Mouse (Mus musculus) brown adipose tissue, adult 24 weeks (tissue): Measurements from ENCODE around the gene Kng1. TPM values are rescaled to one million over a fixed set of nuclear protein-coding genes. Genes with fewer than 3 reads are reported as not detected.

Experiments
- H3K27ac ChIP-seq: fragments of 200-500 bp; replicated peaks from 2 replicates; pipeline ENCODE4 v1.5.1; 2012; ENCODE audit warnings: low read depth, mild to moderate bottlenecking, low read length
- H3K4me1 ChIP-seq: fragments of 200-500 bp; 2 replicates; pipeline ENCODE4 v1.6.1; 2012; ENCODE audit warnings: low read length, mixed read lengths; ENCODE audit not compliant: control insufficient read depth, insufficient read depth, insufficient read length
- H3K4me3 ChIP-seq: fragments of 200-500 bp; 2 replicates; pipeline ENCODE4 v1.5.1; 2012; ENCODE audit warnings: low read depth, mild to moderate bottlenecking, low read length, moderate library complexity; ENCODE audit not compliant: insufficient read depth
- polyA plus RNA-seq: library from polyadenylated mRNA; stranded (reverse); fragments of >200 nt; gene quantifications from 2 replicates; pipeline ENCODE4 v1.2.4, GENCODE M21; 2012; ENCODE audit not compliant: missing spikeins, insufficient read depth, insufficient read length

Gene Kng1
- polyA plus RNA-seq, 1 experiment, result 1.6 TPM

DNA sequence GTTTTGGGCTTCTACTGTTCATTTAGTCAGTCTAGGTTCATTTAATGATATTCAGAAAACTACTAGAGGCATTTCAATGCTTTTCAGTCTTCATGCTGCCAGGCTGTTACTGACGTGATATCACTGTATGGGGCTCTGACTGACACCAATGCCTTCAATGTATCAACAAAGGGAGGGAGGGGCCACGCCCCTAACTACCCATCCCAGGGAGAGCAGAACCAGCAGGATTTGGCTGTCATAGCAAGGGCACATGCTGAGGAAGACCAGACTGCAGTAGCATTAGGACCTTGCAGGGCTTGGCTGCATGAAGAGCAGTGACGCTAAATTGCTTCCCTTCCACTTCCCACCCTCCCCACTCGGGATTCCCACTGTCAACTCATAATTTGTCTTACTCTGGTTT is 59.5 kb downstream of the Kng1 start:
- Histone ChIP-seq H3K4me3 (no peak overlapping the region), H3K4me1 (no peaks in the 10 kb centered on the region), H3K27ac (no peak overlapping the region)

DNA sequence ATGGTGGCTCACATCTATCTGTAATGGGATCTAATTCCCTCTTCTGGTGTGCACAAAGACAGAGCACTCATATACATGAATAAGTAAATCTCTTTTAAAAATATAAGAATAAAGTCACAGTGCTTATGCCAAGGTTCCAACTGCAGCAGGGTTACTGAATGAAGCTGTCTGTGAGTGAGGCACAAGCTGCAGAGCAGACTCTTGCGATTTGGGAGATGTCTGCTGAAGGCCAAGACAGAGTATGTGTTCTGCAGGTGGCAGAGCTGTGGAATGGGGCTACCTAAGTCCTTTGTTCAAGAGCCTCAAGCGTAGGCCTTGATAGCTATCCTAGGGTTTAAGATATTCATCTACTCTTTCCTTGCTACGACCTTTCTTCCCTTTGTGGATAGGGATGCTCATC is 64.8 kb downstream of the Kng1 start:
- Histone ChIP-seq H3K4me1 (no peaks in the 10 kb centered on the region), H3K27ac (no peak overlapping the region), H3K4me3 (no peak overlapping the region)

DNA sequence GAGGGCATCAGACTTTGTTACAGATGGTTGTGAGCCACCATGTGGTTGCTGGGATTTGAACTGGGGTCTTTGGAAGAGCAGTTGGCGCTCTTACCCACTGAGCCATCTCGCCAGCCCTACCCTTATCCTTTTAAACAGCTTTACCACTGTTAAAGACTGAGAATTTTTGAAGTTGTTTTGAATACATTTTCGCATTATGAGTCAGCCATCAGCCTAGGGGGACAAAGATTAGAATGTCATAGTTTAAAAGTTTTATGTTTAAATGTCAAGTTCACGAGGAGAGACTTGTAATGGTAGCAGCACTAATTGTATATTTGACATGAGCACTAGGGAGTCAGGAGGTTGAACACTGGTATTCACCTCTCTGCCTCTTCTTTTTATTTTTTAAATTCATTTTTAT is 65.4 kb downstream of the Kng1 start:
- no peak overlapping the region for H3K4me3 ChIP-seq
- no peaks in the 10 kb centered on the region for H3K4me1 ChIP-seq
- no peak overlapping the region for H3K27ac ChIP-seq

DNA sequence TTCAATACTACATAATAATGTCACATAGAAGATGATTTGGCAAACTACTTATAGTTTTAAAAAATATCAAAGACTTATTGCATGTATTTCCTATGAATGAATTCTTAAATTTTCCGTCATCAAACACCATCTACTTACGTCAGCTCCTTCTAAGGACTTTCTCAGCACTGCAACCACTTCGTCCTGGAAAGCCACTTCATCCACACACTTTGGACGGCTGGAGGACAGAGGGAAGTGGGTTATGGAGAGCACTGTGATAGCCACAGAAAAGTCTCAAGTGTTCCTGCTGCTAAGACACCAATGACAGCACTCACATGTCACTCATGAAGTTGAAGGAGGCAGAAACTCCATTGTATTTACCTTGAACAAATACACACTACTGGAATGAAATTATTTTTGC is 66.7 kb downstream of the Kng1 start:
- H3K4me1 ChIP-seq, result no peaks in the 10 kb centered on the region
- H3K4me3 ChIP-seq, result no peak overlapping the region
- H3K27ac ChIP-seq, result no peak overlapping the region

DNA sequence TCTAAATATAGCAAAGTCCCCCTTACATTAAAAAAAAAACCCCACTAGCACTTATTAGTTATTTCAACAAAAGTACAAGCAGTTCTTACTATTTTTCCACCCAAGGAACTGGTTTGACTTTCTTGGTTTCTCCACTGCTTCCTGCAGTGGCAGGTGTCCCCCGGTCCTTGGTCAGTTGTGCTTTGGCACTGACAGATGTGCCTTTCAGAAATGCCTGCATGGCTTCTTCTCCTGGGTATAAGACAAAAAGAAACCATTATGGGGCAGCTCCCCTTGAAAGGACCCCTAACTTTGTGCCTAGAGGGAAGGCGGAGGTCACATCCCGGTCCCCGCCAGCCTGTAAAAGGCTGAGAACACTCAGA is 69.6 kb downstream of the Kng1 start:
- peak overlapping the region; percentile 84 for H3K4me3 ChIP-seq
- H3K27ac ChIP-seq, result no peak overlapping the region
- H3K4me1 ChIP-seq, result no peaks in the 10 kb centered on the region

DNA sequence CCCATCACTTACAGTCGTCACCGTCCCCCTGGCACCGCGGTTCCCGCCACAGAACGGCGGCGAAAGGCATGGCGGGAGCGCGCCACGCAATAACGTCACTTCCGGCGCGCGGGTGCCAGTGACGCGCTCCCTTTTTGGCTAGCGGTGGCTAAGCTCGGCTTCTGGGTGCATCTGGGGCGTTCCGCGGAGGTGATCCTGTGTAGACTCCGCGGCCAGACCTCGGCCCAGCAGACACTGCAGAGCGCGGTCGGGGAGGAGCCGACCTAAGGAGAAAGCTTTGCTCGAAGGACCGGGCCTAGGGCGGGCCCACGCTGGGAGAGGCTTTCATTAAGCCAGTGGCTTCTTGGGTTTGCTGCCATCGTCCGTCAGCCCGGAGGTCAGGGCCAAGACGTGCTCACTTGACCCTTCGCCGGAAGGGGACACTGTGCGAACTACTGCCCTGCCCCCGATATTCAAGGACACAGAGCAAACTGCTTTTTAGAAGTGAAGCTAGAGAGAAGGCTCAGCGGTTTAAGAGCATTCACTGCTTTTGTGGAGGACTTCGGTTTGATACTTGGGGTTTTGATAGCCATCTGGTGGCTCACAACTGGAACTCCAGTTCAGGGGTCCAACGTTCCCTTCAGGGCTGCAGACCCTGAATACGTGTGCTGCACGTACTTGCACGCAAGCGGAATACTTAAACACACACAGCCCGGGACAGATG is 70.2 kb downstream of the Kng1 start, which contains the start of gene Rfc4:
Gene Rfc4, minus strand, starts transcription at position 65 of the 703 bp plus-strand sequence.
- H3K4me1 ChIP-seq, result no peaks in the 10 kb centered on the region
- H3K27ac ChIP-seq, result peak within 1 kb of the TSS; percentile 96
- H3K4me3 ChIP-seq, result peak within 1 kb of the TSS; percentile 84

DNA sequence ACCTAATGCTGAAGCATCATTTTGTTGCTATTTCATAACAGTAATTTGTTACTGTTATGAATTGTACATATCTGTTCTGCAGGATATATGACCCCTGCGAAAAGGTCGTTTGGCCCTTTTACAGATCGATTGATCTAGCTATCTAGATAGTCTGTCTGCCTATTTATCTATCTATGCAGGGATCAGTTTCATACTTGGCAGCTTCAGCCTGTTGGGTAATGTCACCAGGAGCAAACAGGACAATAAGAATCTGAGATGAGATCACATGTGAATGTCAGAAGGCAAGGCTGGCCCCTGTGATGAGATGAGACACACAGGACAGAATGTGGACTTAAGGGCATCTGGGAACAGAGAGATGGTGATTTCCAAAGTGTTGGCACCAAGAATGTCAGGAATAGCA is 72.6 kb downstream of the Kng1 start:
- Histone ChIP-seq H3K4me3 (no peak overlapping the region), H3K27ac (no peak overlapping the region), H3K4me1 (no peaks in the 10 kb centered on the region)

Other genes with a start within 250 kb of the Kng1 start
- not detected in 2 replicates for gene Crygs, start 246.3 kb upstream of the Kng1 start, polyA plus RNA-seq
- 9.1 and 10.6 TPM in 2 replicates for gene Tbccd1, start 200.2 kb upstream of the Kng1 start, polyA plus RNA-seq
- 26.8 and 27.2 TPM in 2 replicates for gene Dnajb11, start 200.0 kb upstream of the Kng1 start, polyA plus RNA-seq
- 3.4 TPM in 1 of 2 replicates, not detected in the other for gene Ahsg, start 166.6 kb upstream of the Kng1 start, polyA plus RNA-seq
- 1.4 and 2.8 TPM in 2 replicates for gene Fetub, start 139.5 kb upstream of the Kng1 start, polyA plus RNA-seq
- not detected in 2 replicates for gene Hrg, start 106.8 kb upstream of the Kng1 start, polyA plus RNA-seq
- gene Kng2, start 28.4 kb upstream of the Kng1 start, polyA plus RNA-seq, result 169 and 284 TPM in 2 replicates
- 287 and 288 TPM in 2 replicates for gene Eif4a2, start 49.6 kb downstream of the Kng1 start, polyA plus RNA-seq
- gene Rfc4, start 69.9 kb downstream of the Kng1 start, polyA plus RNA-seq, result 13.8 and 15.6 TPM in 2 replicates
- 1,590 and 1,771 TPM in 2 replicates for gene Adipoq, start 88.7 kb downstream of the Kng1 start, polyA plus RNA-seq
- gene St6gal1, start 166.9 kb downstream of the Kng1 start, polyA plus RNA-seq, result 7.3 and 8.6 TPM in 2 replicates